Mouse (Mus musculus) forelimb bud, embryonic 11.5 days (tissue): ENCODE measurements at regions not wholly inside any gene's neighbourhood (a gene's known extent, or its start where the extent isn't known, plus 50 kb on each side); places are given as distances from the start of the nearest gene placed in this dataset.

Experiments used
- DNase-seq: peaks from one replicate; pipeline ENCODE4 v3.0.0-alpha.2; 2012; ENCODE audit warnings: low read depth, low spot score

DNA sequence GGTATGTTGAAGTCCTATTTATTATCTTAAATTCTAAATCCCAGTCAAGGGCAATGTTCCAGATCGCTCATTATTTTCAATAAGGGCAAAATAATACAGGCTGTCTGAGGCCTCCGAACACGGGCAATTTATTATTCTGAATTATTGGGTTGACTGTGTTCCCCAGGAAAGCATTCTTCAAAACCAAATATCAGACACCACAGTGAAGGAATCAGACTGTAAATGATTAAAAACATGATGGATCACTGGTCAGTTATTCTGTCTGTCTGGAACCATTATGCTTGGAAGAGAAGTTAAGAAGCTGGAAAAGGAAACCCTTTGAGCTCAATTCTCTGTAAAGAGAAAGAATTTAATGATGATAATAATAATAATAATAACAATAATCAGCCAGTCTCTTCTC, 417.4 kb upstream of the Dcn start:
- no peak for DNase-seq

DNA sequence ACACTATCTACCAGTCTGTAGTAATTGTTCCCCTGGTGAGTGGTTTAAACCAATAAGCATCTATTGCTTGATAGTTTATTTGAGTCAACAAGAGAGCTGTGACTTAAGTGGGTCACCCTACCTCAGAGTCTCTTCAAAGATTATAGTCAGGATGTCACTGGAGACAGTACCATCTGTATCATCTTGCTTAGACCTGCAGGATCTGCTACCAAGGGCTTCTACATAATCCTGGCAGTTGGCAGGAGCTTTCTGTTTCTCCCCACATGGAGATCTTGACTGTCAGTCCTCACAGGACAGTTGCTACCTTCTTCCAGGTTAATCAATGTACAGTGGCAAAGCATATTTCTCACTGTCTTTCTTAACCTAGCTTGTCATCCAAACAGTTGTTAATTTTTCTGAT, 414.9 kb upstream of the Dcn start:
- DNase-seq: no peak

DNA sequence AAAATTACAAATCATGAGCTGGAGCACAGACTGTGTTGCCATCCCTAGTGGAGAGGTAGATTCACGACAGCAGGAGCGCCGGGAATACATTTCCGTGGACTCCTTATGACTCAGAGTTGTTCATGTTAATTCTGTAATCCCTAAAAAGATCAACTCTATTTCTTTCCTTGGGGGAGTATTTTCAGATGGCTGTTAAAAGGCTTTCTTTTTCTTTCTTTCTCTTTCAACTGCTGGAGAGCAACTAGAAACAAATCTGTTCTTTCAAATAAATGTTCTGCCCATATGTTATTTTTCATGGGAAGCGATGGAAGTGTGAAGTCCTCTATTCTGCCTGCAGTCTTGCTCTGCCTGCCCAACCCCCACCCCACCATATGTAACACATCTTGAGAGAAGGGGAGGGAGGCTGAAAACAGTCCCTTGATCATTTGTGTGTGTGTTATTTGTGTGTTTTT, 401.4 kb upstream of the Dcn start:
- DNase-seq: no peak

- DNase-seq: no peak
Observed at GRCm38 (mm10) chr10:97079575-97079974, 399.8 kb upstream of the Dcn start.

- DNase-seq: peak; percentile 53
Observed at GRCm38 (mm10) chr10:97087286-97087685, 392.1 kb upstream of the Dcn start.

DNA sequence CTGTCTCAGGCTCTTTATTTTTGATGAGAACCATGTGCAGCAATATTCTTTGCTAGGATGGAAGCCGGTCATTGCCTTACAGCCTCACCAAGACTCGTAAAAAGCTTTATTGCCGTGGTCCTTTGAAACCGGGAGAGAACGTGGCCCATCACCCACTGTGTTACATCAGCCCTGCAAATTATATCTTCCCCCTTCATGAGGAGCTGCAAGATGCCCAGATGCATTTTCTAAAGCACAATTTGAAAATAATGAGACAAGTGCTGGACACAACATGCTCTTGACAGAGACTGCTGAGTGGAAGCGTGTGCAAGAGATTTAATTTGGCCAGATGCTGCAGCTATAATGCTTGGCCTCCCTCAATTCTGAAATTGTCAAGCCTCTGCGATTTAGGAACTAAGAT, 389.2 kb upstream of the Dcn start:
- DNase-seq: peak; percentile 70

DNA sequence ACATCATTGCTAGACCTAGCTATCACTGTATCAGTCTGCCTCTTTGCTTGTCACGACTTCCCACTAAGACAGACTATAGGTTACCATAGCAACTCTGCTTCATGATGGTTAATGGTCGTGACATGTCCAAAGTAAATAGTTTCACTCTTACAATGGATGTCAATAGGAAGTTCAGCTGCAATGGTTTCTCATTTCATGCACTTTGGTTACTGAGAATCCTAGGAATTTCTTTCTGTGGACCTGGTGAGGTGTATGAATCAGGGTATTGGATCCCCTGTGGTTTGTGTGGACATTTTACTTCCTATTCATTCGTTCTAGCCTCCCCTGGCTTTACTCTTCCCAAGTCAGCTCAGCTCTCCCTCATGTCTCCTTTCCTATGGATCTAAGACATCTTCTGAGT, 385.5 kb upstream of the Dcn start:
- DNase-seq: no peak

DNA sequence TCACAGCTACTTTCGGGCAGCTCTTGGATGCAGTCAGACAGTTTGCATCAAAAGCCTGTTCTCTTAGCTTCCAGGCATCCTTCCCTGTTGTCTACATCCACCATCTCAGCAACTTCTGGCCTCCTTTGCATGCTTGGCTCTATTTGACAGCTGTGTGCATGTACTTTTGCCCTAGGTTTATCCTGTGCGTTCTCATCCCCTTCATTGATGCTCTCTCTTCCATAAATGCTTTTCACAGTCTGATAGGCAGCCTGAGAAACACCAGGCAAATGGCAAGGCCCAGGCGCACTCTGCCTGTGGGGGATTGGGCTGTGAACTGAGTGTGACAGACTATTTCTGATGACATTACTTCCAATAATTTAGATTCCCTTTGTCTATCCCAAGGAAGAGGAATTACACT, 364.9 kb upstream of the Dcn start:
- DNase-seq: no peak

GRCm38 (mm10) chr10:97122693-97123092, 356.7 kb upstream of the Dcn start:
- DNase-seq: no peak

DNA sequence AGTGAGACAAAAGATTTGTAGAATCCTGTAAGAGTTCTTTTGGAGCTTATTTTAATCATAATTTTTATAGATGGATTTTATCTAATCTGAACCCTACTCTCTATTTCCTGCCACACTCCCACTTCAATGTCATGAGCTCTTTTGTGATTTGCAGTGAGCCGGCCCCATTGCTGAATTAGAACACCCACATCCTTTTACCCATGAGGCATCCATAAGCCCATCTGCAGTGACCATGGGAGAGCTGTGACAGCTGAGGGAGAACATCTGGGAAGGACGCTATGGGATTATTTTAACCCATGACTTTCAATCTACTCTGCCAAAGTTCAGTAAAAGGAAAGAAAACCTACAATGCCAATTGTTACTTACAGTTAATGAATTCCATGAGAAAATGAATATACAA, 337.8 kb upstream of the Dcn start:
- DNase-seq: no peak

DNA sequence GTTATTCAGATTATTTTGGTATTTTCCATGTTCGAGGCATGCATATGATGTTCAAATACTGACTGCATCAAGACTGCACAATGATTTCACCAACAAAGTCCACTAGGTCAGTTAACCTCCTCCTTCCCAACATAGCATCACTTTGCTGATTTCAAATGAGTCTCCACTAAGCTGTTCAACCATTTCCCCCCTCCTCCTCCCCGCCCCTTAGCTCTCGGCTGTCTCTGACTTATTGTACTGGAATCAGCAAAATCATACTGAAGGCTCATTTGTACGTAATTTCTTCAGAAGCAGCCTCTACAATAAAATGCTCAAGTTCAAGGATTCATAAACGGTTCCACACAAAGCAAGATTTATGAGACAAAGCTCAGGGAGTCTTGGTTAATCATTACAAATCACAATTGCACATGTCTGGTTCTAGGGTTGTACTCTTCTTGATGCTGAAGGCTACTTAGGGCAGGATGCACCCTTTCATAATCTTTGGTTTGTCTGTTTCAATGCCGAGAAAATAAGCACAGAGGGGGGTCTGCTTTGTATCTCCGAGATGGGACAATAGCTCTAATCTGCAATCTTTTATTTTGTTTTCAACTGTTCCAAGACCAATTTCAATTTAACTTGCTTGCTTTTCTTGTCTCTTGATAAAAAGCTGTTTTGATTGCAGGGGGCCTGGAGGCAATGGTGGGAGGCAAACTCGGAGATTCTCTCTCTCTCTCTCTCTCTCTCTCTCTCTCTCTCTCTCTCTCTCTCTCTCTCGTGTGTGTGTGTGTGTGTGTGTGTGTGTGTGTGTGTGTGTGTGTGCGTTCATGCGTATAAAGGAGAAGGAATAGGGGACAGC, 320.6 kb upstream of the Dcn start:
- DNase-seq: no peak

- no peak for DNase-seq
Observed at GRCm38 (mm10) chr10:97159396-97159760, 320.0 kb upstream of the Dcn start.

DNA sequence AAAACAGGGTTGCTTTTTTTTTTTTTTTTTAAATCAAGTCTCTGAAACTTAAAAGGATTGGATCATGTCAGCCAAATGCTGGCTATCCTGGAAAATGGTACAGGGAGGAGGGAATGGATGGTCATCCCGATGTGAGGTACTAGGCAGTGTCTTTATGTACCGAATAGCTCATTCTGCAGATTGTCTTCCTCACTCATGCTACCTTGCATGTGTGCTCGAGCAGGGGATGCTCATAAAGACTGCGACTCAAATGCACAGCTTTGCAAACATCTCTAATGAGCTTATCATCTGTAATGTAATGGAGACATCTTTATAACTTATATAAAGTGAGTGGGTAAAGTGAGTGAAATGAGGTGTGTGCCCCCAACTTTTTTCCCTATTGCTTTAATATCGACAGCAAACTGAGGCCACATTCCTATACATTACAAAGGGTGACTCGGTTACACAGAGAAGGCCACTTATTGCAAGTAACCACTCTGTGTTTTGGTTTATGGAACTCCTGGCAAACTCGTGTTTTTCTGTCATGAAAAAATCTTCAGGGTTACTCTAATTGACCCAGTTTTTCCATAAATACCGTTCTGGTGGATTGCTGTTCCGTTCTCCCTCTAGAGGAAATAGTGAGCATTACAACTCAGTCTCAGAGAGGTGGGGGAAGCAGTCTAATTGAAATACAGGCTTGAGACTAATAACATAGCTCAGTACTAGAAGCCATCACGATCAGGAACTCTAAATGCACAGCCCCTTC, 319.4 kb upstream of the Dcn start:
- DNase-seq: peak; percentile 62

GRCm38 (mm10) chr10:97160892-97161291, 318.5 kb upstream of the Dcn start:
- DNase-seq: no peak

DNA sequence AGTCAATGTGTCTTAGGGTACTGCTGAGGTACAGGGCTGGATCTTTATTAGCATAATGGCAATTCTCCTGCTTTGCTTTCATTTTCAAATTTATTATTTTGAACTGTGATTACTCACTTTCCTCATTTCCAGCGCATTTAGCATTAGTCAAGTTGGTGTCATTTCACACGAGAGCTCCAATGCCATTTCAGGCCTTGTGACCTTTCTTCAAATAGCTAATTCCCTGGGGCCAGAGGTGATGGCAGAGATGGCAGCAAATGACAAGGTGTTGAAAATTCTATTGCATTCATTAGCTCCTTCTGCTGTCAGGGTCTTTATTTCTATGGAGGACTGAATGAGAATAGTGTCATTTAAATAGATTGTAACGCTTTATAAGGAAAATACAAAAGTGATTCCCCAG, 300.9 kb upstream of the Dcn start:
- DNase-seq: no peak

DNA sequence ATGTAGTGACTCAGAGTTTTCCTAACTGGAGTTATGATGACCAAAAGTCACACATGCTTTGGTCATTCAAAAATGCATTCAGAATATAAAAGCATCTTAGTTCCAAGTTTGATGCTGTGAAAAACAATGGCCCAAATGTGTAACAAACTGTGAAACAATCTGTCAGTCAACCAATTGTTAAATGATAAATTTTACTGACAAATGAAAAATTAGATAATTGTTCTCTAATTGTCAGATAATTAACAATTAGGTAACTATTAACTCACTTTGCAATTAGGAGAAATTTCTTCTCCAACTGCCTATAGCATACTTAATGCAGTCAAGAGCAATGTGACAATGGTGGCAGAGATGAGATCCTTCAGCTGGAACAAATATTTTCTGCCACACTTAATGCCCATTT, 289.7 kb upstream of the Dcn start:
- no peak for DNase-seq

GRCm38 (mm10) chr10:97211238-97211695, 268.1 kb upstream of the Dcn start:
- no peak for DNase-seq

GRCm38 (mm10) chr10:97211785-97212398, 267.5 kb upstream of the Dcn start:
- DNase-seq: no peak

DNA sequence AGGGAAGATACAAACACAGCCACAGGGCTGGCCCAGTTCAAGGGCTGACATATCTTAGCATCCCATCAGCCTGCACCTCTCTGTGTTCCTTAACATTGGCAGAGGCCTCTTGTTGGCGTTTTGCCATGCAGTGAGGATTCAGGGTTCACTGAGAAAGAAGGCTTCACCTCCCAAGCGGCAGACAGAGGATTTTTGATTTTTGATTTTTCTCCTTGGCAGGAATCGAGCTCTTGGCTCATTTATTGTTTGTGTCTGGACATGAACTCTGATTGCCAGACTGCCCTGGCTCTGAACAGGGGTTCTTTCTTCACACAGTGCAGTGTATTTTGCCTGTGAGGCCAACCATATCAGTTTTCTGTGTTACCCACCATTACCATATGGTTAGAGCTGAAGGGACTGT, 259.9 kb upstream of the Dcn start:
- no peak for DNase-seq

GRCm38 (mm10) chr10:97220431-97220830, 259.0 kb upstream of the Dcn start:
- DNase-seq: peak; percentile 2

DNA sequence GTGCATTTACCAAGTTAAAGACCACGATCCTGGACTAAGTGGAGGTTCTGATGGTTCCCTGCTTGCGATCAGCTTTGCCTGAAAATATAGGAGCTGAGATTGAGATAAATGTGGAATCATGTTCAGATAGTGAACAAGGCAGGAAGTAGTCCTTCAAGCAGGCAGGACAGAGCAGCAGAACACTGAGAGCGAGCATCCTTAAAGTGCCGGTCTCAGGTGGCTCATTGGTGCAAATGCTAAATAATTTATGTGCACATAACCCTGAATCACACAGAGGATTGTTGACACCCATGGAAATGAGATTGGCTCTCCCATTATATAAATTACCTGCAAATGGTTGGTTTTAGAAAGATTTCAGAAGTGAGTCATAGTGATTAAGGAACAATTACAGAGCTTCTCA, 243.8 kb upstream of the Dcn start:
- DNase-seq: no peak

DNA sequence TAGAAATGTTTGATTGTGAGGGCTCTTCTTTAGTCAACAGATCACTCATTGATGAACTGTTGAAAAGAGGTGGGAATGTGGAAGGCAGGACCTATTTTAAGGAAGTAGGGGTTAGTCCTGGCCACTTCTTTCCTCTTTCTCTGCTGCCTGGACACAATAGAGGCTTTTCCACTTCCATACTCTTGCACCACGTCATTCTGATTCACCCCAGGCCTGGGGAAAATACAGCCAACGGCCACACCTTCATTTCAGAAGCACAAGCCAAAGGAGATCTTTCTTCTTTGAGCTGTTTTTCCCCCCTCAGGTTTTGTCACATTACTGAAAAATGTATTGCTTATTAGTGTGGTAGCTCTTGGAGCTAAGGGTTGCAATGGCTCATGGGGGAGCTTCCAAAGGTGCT, 237.9 kb upstream of the Dcn start:
- DNase-seq: no peak

DNA sequence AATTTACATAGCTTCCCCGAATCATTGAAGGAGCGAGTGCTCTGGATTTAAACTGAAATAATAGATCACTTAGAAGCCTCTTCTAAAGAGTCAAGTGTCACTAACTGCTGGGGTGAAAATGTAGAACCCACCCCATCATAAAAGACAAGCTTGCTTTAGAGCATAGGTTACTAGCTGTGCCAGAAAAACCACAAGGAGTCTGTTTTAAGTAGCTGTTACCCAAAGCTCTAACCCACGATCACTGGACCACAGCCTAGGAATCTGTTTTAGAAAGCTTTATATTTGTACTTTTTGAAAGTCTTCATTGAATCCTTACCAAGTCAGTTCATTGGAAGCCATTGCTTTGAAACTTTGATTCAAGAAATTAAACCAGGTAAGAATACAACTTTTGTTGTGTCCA, 233.7 kb upstream of the Dcn start:
- no peak for DNase-seq
